Mouse (Mus musculus): ENCODE measurements at regions not wholly inside any gene's neighbourhood (a gene's known extent, or its start where the extent isn't known, plus 50 kb on each side); places are given as distances from the start of the nearest gene placed in this dataset.

DNA sequence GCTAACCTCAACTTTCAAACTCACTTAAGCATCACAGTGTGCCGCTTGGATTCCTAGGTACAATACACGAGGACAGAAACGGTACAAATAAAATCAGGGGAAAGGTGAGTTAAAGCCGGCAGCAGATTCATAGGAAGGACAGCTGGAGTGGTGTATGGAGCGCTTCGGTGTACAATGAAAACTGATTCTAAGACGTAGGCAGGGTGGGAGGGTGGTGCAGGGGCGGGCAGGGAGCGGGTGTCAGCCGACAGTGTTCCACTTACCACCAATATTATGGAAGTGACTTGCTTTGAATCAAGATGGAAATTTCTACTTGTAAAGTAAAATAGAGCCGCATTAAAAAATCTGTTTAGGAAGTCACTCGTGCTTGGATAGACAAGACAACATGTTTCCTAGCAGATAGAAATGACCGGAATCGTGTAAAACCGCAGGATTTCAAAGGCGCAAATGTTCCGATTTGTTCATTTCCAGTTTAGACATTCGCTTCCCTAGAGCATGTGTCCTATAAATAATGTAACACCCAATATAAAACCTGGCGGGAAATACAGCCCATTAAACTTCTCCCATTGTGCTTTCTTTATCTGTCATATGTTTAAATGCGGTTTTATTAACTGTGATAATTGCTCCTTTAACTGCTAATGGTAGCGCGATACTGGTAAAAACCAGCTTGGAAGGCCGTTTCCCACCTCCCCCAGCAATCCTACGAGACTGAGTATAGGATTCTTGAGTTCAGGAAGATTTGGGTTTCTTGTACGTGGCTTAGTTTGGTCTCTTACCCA is 203.3 kb downstream of the Lrig3 start:
- no peaks in the 10 kb centered on the region for H3K36me3 ChIP-seq (replicated peaks; ENCODE audit: low read length)
- no peak for TF ChIP-seq FLI1 (IDR thresholded peaks at IDR 0.05; ENCODE audit: low read length)
- TF ChIP-seq GATA1 (IDR thresholded peaks at IDR 0.05; ENCODE audit: borderline replicate concordance, low read length): no peak
- no peak overlapping the region for H3K4me3 ChIP-seq (replicated peaks)
- H3K9me3 ChIP-seq: peaks cover 45% of the 10 kb centered on the region
- H3K27me3 ChIP-seq (replicated peaks): no peaks in the 10 kb centered on the region
- H3K4me1 ChIP-seq: no peaks in the 10 kb centered on the region

DNA sequence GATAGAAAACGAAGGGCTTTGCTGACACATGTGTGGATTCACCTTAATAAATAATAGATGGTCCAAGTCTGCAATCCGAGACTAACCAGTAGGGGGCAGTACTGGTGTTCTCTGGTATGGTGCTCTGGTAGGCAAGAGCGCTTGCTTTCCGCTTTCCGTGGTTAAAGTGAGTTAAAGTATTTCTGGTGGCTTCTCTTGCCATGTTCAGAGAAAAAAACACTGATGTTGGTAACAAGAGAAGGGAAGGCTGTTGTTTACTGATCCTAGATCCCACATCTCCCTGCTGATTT is 203.9 kb downstream of the Lrig3 start:
- Histone ChIP-seq H3K27me3 (replicated peaks) (no peaks in the 10 kb centered on the region), H3K4me1 (no peaks in the 10 kb centered on the region), H3K4me3 (replicated peaks) (no peak overlapping the region), H3K36me3 (replicated peaks; ENCODE audit: low read length) (no peaks in the 10 kb centered on the region), H3K9me3 (peaks cover 44% of the 10 kb centered on the region)
- TF ChIP-seq GATA1 (IDR thresholded peaks at IDR 0.05; ENCODE audit: borderline replicate concordance, low read length): no peak
- TF ChIP-seq FLI1 (IDR thresholded peaks at IDR 0.05; ENCODE audit: low read length): no peak

DNA sequence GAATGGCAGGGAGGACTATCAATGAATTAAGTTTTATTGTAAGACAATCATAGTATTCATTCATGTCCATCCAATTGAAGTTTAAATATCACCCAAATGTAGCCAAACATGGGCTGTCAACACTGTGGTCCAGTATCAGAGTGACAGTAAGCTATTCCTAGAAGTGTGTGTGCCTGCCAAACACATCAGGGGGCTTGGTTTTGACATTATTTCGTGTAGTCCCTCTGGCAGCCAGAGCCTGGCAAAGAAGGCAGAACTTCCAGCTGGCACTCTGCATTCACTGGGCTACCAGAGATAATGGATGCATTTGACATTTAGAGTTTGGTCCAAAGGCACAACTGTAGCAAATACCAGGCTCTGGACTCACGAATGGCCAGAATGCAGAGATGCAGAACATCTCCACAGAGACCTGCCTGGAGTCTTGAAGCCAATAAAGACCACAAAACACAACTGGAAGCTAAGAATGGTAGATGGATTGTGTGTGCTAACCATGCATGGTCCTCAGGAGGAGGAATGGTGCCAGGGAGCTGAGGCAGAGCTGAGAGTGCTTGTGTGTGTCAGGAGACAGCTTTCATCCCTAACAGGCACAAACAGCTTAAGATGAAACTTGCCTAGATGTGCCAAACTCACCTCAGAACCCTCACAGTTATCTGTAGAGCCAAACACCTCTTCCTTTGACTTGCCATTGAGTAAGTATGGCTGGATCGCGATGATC is 210.9 kb downstream of the Lrig3 start:
- Histone ChIP-seq H3K4me3 (replicated peaks) (no peak overlapping the region), H3K36me3 (replicated peaks; ENCODE audit: low read length) (no peaks in the 10 kb centered on the region), H3K27me3 (replicated peaks) (no peaks in the 10 kb centered on the region), H3K9me3 (peaks cover 45% of the 10 kb centered on the region), H3K4me1 (no peaks in the 10 kb centered on the region)
- no peak for TF ChIP-seq GATA1 (IDR thresholded peaks at IDR 0.05; ENCODE audit: borderline replicate concordance, low read length)
- TF ChIP-seq FLI1 (IDR thresholded peaks at IDR 0.05; ENCODE audit: low read length): no peak

DNA sequence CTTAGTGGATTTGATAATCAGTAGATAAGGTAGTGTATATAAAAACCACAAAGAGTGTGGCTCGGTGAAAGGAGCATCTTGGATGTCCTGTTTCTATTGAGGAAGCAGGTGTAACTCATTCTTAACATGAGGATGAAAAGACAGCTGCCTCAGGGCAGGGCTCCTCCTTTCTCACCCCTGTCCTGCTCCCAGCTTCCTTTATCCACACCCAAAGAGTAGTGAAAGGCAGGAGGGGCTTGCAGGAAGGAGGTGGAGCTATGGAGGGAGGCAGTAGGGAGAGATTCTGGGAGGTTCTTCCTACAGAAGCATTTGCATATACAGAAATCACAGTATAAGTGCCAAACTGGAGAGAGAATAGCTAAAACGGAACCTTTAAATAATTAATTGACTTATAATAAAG is 216.4 kb downstream of the Lrig3 start:
- TF ChIP-seq GATA1 (IDR thresholded peaks at IDR 0.05; ENCODE audit: borderline replicate concordance, low read length) (no peak), FLI1 (IDR thresholded peaks at IDR 0.05; ENCODE audit: low read length) (no peak)
- Histone ChIP-seq H3K36me3 (replicated peaks; ENCODE audit: low read length) (no peaks in the 10 kb centered on the region), H3K27me3 (replicated peaks) (no peaks in the 10 kb centered on the region), H3K9me3 (peaks cover 44% of the 10 kb centered on the region), H3K4me3 (replicated peaks) (no peak overlapping the region), H3K4me1 (no peaks in the 10 kb centered on the region)

DNA sequence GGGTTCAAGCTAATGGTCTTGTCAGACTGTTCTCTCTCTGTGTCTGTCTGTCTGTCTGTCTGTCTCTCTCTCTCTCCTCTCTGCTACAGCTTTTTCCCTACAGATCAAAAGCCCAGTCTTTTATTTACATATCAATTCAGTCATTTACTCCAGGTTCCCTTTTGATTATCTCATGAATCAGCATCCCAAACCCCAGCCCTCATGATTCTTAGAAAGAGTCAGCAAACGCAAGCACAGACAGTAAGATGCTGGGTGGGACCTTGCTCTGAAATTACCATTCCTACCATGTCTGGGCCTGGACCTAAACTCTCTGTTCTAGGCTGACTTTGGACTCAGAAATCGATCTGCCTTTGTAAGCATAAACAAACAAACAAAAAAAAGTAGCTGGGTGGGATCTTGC is 218.0 kb downstream of the Lrig3 start:
- no peaks in the 10 kb centered on the region for H3K36me3 ChIP-seq (replicated peaks; ENCODE audit: low read length)
- H3K4me1 ChIP-seq: no peaks in the 10 kb centered on the region
- no peak for TF ChIP-seq FLI1 (IDR thresholded peaks at IDR 0.05; ENCODE audit: low read length)
- no peak for TF ChIP-seq GATA1 (IDR thresholded peaks at IDR 0.05; ENCODE audit: borderline replicate concordance, low read length)
- no peaks in the 10 kb centered on the region for H3K27me3 ChIP-seq (replicated peaks)
- peaks cover 48% of the 10 kb centered on the region for H3K9me3 ChIP-seq
- H3K4me3 ChIP-seq (replicated peaks): no peak overlapping the region

DNA sequence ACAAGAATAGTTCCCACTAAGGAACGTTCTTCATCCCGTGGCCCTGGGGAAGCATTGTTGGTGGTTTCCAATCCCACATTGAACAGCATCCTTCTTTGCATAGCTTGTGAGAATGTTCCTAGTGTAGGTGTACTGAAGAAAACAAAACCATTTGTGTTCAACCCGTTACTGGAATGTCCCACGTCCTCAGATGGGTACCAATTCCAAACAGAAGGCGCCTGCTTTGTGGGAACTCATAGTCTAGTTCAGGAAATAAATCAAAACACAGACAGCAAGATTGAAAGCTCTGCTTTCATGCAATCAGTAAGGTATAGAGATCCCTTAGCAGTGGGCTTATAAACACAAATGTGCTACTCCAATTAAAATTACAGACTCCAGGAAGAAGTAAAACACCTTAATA is 219.4 kb downstream of the Lrig3 start:
- H3K9me3 ChIP-seq: peaks cover 43% of the 10 kb centered on the region
- no peaks in the 10 kb centered on the region for H3K4me1 ChIP-seq
- H3K27me3 ChIP-seq (replicated peaks): no peaks in the 10 kb centered on the region
- no peak overlapping the region for H3K4me3 ChIP-seq (replicated peaks)
- no peaks in the 10 kb centered on the region for H3K36me3 ChIP-seq (replicated peaks; ENCODE audit: low read length)
- no peak for TF ChIP-seq GATA1 (IDR thresholded peaks at IDR 0.05; ENCODE audit: borderline replicate concordance, low read length)
- TF ChIP-seq FLI1 (IDR thresholded peaks at IDR 0.05; ENCODE audit: low read length): no peak

DNA sequence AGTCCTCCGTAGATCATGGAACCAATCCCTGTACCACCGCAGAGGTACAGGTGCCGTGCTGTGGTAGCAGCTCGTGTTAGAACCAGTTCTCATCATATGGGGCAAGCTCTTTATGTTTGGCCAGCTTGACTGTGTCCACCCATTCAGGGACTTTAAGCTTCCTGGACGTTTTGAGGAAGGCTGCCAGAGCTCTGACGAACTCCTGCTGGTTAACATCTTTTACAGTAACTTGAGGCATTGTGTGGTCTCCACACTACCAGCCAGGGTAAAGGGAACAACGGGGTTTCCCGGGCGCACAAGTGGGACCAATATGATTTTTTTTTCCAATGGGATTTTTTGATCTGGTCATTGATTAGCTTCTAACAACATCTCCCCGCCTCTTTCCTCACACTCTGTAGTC is 220.1 kb downstream of the Lrig3 start:
- no peaks in the 10 kb centered on the region for H3K36me3 ChIP-seq (replicated peaks; ENCODE audit: low read length)
- no peaks in the 10 kb centered on the region for H3K4me1 ChIP-seq
- peaks cover 43% of the 10 kb centered on the region for H3K9me3 ChIP-seq
- TF ChIP-seq FLI1 (IDR thresholded peaks at IDR 0.05; ENCODE audit: low read length) (no peak), GATA1 (IDR thresholded peaks at IDR 0.05; ENCODE audit: borderline replicate concordance, low read length) (no peak)
- H3K27me3 ChIP-seq (replicated peaks): no peaks in the 10 kb centered on the region
- no peak overlapping the region for H3K4me3 ChIP-seq (replicated peaks)

DNA sequence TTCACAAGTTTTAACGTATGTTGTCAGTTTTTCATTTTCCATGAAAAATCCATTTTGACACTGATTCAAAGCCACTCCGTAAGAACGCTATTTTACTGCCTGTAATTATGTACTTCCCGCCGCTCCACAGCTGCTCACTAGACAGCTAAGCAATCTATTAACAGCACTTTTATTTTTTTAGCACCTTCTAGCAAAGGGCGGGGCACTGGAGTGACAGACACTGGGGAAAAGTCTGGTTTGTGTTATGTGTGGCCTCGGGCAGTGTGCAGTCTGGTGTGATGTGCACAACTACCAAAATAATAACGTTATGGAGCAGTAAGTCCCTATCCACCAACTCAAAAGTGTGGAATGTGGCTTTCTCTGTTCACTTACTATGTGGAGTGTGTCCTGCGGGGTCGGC is 223.0 kb downstream of the Lrig3 start:
- Histone ChIP-seq H3K4me3 (replicated peaks) (no peak overlapping the region), H3K4me1 (no peaks in the 10 kb centered on the region), H3K27me3 (replicated peaks) (no peaks in the 10 kb centered on the region), H3K9me3 (peaks cover 41% of the 10 kb centered on the region), H3K36me3 (replicated peaks; ENCODE audit: low read length) (no peaks in the 10 kb centered on the region)
- TF ChIP-seq GATA1 (IDR thresholded peaks at IDR 0.05; ENCODE audit: borderline replicate concordance, low read length) (no peak), FLI1 (IDR thresholded peaks at IDR 0.05; ENCODE audit: low read length) (no peak)

Measured in megakaryocyte, embryonic 14.5 days (primary cell).